Mouse (Mus musculus) midbrain, embryonic 15.5 days (tissue): ENCODE data around the gene Tomm40. TPM values are rescaled to one million over a fixed set of nuclear protein-coding genes. Genes with fewer than 3 reads are reported as not detected.
"Not testable (repeated sequence)": the region's sequence is repeated elsewhere in the genome, so short reads cannot be mapped to it uniquely, and the experiment has no call there.

ENCODE experiments used
- ATAC-seq: fragments of 200-750 bp; cut with Nextera tagmentation; replicated peaks from 2 replicates; pipeline ENCODE4 v1.8.0; 2017; ENCODE audit warnings: moderate TSS enrichment
- H3K27ac ChIP-seq: fragments of 300-500 bp; sonication (generic); 2 replicates; pipeline ENCODE4 v1.5.1; 2015; ENCODE audit warnings: mild to moderate bottlenecking, inconsistent platforms
- H3K27me3 ChIP-seq: fragments of 300-500 bp; sonication (generic); replicated peaks from 2 replicates; pipeline ENCODE4 v1.6.1; 2015; ENCODE audit warnings: inconsistent platforms
- H3K36me3 ChIP-seq: fragments of 300-500 bp; sonication (generic); replicated peaks from 2 replicates; pipeline ENCODE4 v1.6.1; 2015; ENCODE audit warnings: inconsistent platforms
- H3K4me1 ChIP-seq: fragments of 300-500 bp; sonication (generic); 2 replicates; pipeline ENCODE4 v1.6.1; 2015; ENCODE audit warnings: inconsistent platforms
- H3K4me2 ChIP-seq: fragments of 300-500 bp; sonication (generic); 2 replicates; pipeline ENCODE4 v1.6.1; 2015; ENCODE audit warnings: inconsistent platforms, mild to moderate bottlenecking, moderate library complexity
- H3K4me3 ChIP-seq: fragments of 300-500 bp; sonication (generic); 2 replicates; pipeline ENCODE4 v1.5.1; 2015; ENCODE audit warnings: mild to moderate bottlenecking, inconsistent platforms
- H3K9ac ChIP-seq: fragments of 300-500 bp; sonication (generic); 2 replicates; pipeline ENCODE4 v1.6.1; 2015; ENCODE audit warnings: mild to moderate bottlenecking, inconsistent platforms
- H3K9me3 ChIP-seq: fragments of 300-500 bp; sonication (generic); 2 replicates; pipeline ENCODE4 v1.6.1; 2016; ENCODE audit warnings: inconsistent platforms
- WGBS: fragments of 180-500 bp; shearing (Covaris S2); methylation state at CpG from one replicate; pipeline ENCODE4 v1.1.7; 2015; ENCODE audit warnings: mixed read lengths; 5-methylcytosine and 5-hydroxymethylcytosine counted together
- polyA plus RNA-seq: library from polyadenylated mRNA; unstranded; fragments of >200 nt; fragmentation: Nextera tagmentation; extraction: Ambion mirVana; gene quantifications from 2 replicates; pipeline ENCODE4 v1.2.1, GENCODE M21; 2015

Gene Tomm40
- polyA plus RNA-seq, 1 experiment from 2014 or later = 139 TPM

- Histone ChIP-seq H3K27ac (no peak overlapping the region), H3K9ac (no peak overlapping the region), H3K4me2 (no peak overlapping the region), H3K9me3 (no peaks in the 10 kb centered on the region), H3K36me3 (no peaks in the 10 kb centered on the region), H3K4me1 (no peaks in the 10 kb centered on the region), H3K27me3 (no peaks in the 10 kb centered on the region), H3K4me3 (no peak overlapping the region)
- 92% methylated on average over 2 of the region's 2 CpGs for WGBS
- no peak for ATAC-seq
These were observed 26.6 kb downstream of the Tomm40 start for GRCm38 (mm10) chr7:19688611-19689010.

GRCm38 (mm10) chr7:19688101-19688500 lies 27.1 kb downstream of the Tomm40 start:
- H3K9ac ChIP-seq = no peak overlapping the region
- H3K27ac ChIP-seq = no peak overlapping the region
- 86% methylated on average over 10 of the region's 10 CpGs for WGBS
- no peaks in the 10 kb centered on the region for H3K9me3 ChIP-seq
- H3K4me2 ChIP-seq = no peak overlapping the region
- H3K4me1 ChIP-seq = no peaks in the 10 kb centered on the region
- no peak overlapping the region for H3K4me3 ChIP-seq
- ATAC-seq = no peak
- no peaks in the 10 kb centered on the region for H3K27me3 ChIP-seq
- no peaks in the 10 kb centered on the region for H3K36me3 ChIP-seq

- not testable (repeated sequence) for H3K4me2 ChIP-seq, H3K36me3 ChIP-seq, H3K27me3 ChIP-seq, H3K4me3 ChIP-seq, H3K9me3 ChIP-seq, H3K4me1 ChIP-seq, H3K9ac ChIP-seq, H3K27ac ChIP-seq, ATAC-seq
- 80% methylated on average over 8 of the region's 8 CpGs for WGBS
These were observed 28.2 kb downstream of the Tomm40 start for GRCm38 (mm10) chr7:19686927-19687583.

GRCm38 (mm10) chr7:19686521-19686920 lies 28.7 kb downstream of the Tomm40 start:
- Histone ChIP-seq H3K9me3 (no peaks in the 10 kb centered on the region), H3K36me3 (no peaks in the 10 kb centered on the region), H3K4me2 (no peak overlapping the region), H3K4me3 (no peak overlapping the region), H3K4me1 (no peaks in the 10 kb centered on the region), H3K27me3 (no peaks in the 10 kb centered on the region), H3K27ac (no peak overlapping the region), H3K9ac (no peak overlapping the region)
- no peak for ATAC-seq
- 92% methylated on average over 6 of the region's 6 CpGs for WGBS

GRCm38 (mm10) chr7:19685374-19685773 lies 29.9 kb downstream of the Tomm40 start:
- H3K4me1 ChIP-seq = no peaks in the 10 kb centered on the region

GRCm38 (mm10) chr7:19683771-19684201 lies 31.5 kb downstream of the Tomm40 start:
- H3K4me1 ChIP-seq = no peaks in the 10 kb centered on the region
- H3K27me3 ChIP-seq = no peaks in the 10 kb centered on the region
- H3K9ac ChIP-seq = no peak overlapping the region
- ATAC-seq = no peak
- no peak overlapping the region for H3K4me3 ChIP-seq
- 87% methylated on average over 6 of the region's 6 CpGs for WGBS
- no peaks in the 10 kb centered on the region for H3K9me3 ChIP-seq
- H3K27ac ChIP-seq = no peak overlapping the region
- H3K4me2 ChIP-seq = no peak overlapping the region
- no peaks in the 10 kb centered on the region for H3K36me3 ChIP-seq

More at GRCm38 (mm10) chr7:19685374-19685773, 29.9 kb downstream of the Tomm40 start:
- H3K27ac ChIP-seq = no peak overlapping the region
- H3K4me2 ChIP-seq = no peak overlapping the region
- H3K9ac ChIP-seq = no peak overlapping the region
- no peak for ATAC-seq
- no peak overlapping the region for H3K4me3 ChIP-seq
- H3K36me3 ChIP-seq = no peaks in the 10 kb centered on the region
- H3K9me3 ChIP-seq = no peaks in the 10 kb centered on the region
- 69% methylated on average over 4 of the region's 4 CpGs for WGBS
- no peaks in the 10 kb centered on the region for H3K27me3 ChIP-seq

- Histone ChIP-seq H3K27me3 (no peaks in the 10 kb centered on the region), H3K4me2 (no peak overlapping the region), H3K27ac (no peak overlapping the region), H3K9ac (no peak overlapping the region), H3K4me1 (no peaks in the 10 kb centered on the region), H3K4me3 (no peak overlapping the region), H3K9me3 (no peaks in the 10 kb centered on the region), H3K36me3 (no peaks in the 10 kb centered on the region)
- 79% methylated on average over 3 of the region's 3 CpGs for WGBS
- no peak for ATAC-seq
These were observed 32.3 kb downstream of the Tomm40 start for GRCm38 (mm10) chr7:19682979-19683378.

- H3K27me3 ChIP-seq = no peaks in the 10 kb centered on the region
- H3K4me3 ChIP-seq = no peak within 1 kb of the TSS
- H3K36me3 ChIP-seq = no peaks in the 10 kb centered on the region
- 66% methylated on average over 8 of the region's 8 CpGs for WGBS
- no peak within 1 kb of the TSS for H3K27ac ChIP-seq
- ATAC-seq = no peak
- no peaks in the 10 kb centered on the region for H3K9me3 ChIP-seq
- H3K4me1 ChIP-seq = no peaks in the 10 kb centered on the region
- H3K4me2 ChIP-seq = no peak within 1 kb of the TSS
- no peak within 1 kb of the TSS for H3K9ac ChIP-seq
These were observed 34.0 kb downstream of the Tomm40 start, which contains the start of the genes Gm44805 and Apoc4 for GRCm38 (mm10) chr7:19681202-19681694. Gm44805 (minus strand) TSS chr7:19681423. Apoc4 (minus strand) TSS chr7:19681479.

- Histone ChIP-seq H3K27ac (no peak overlapping the region), H3K9ac (no peak overlapping the region), H3K36me3 (no peaks in the 10 kb centered on the region), H3K4me2 (no peak overlapping the region), H3K4me3 (no peak overlapping the region), H3K9me3 (no peaks in the 10 kb centered on the region), H3K4me1 (no peaks in the 10 kb centered on the region), H3K27me3 (no peaks in the 10 kb centered on the region)
- no peak for ATAC-seq
- WGBS = 92% methylated on average over 2 of the region's 2 CpGs
These were observed 34.5 kb downstream of the Tomm40 start for GRCm38 (mm10) chr7:19680702-19681101.

GRCm38 (mm10) chr7:19678901-19679300 lies 36.3 kb downstream of the Tomm40 start:
- Histone ChIP-seq H3K36me3 (no peaks in the 10 kb centered on the region), H3K27me3 (no peaks in the 10 kb centered on the region), H3K4me2 (no peak overlapping the region), H3K4me3 (no peak overlapping the region), H3K9ac (no peak overlapping the region), H3K27ac (no peak overlapping the region), H3K4me1 (no peaks in the 10 kb centered on the region), H3K9me3 (no peaks in the 10 kb centered on the region)
- 82% methylated on average over 3 of the region's 3 CpGs for WGBS
- no peak for ATAC-seq

- H3K4me3 ChIP-seq = no peak within 1 kb of the TSS
- no peak within 1 kb of the TSS for H3K9ac ChIP-seq
- ATAC-seq = no peak
- no peaks in the 10 kb centered on the region for H3K36me3 ChIP-seq
- no peaks in the 10 kb centered on the region for H3K27me3 ChIP-seq
- H3K27ac ChIP-seq = no peak within 1 kb of the TSS
- no peak within 1 kb of the TSS for H3K4me2 ChIP-seq
- 79% methylated on average over 8 of the region's 8 CpGs for WGBS
- H3K9me3 ChIP-seq = no peaks in the 10 kb centered on the region
- no peaks in the 10 kb centered on the region for H3K4me1 ChIP-seq
These were observed 37.4 kb downstream of the Tomm40 start, which contains the start of gene Apoc2 for GRCm38 (mm10) chr7:19677872-19678271. Apoc2 (minus strand) TSS chr7:19677941.

- H3K36me3 ChIP-seq = no peaks in the 10 kb centered on the region
- ATAC-seq = no peak
- H3K4me1 ChIP-seq = no peaks in the 10 kb centered on the region
- no peaks in the 10 kb centered on the region for H3K9me3 ChIP-seq
- H3K4me3 ChIP-seq = no peak overlapping the region
- H3K27me3 ChIP-seq = no peaks in the 10 kb centered on the region
- H3K27ac ChIP-seq = no peak overlapping the region
- 75% methylated on average over 1 of the region's 1 CpGs for WGBS
- no peak overlapping the region for H3K4me2 ChIP-seq
- no peak overlapping the region for H3K9ac ChIP-seq
These were observed 38.6 kb downstream of the Tomm40 start for GRCm38 (mm10) chr7:19676662-19677061.

- no peak overlapping the region for H3K4me2 ChIP-seq
- H3K9ac ChIP-seq = no peak overlapping the region
- no peak overlapping the region for H3K4me3 ChIP-seq
- no peaks in the 10 kb centered on the region for H3K9me3 ChIP-seq
- H3K27me3 ChIP-seq = no peaks in the 10 kb centered on the region
- WGBS = 83% methylated on average over 10 of the region's 10 CpGs
- H3K36me3 ChIP-seq = no peaks in the 10 kb centered on the region
- no peaks in the 10 kb centered on the region for H3K4me1 ChIP-seq
- H3K27ac ChIP-seq = no peak overlapping the region
- ATAC-seq = no peak
These were observed 39.4 kb downstream of the Tomm40 start for GRCm38 (mm10) chr7:19675824-19676223.
